Mouse (Mus musculus) heart, embryonic 13.5 days (tissue): ENCODE measurements around the gene Tenm4. TPM values are rescaled to one million over a fixed set of nuclear protein-coding genes. Genes with fewer than 3 reads are reported as not detected.

Experiments used
- ATAC-seq: fragments of 200-750 bp; cut with Nextera tagmentation; 2 replicates; pipeline ENCODE4 v1.8.0; 2017; ENCODE audit warnings: moderate TSS enrichment; ENCODE audit not compliant: insufficient number of reproducible peaks, low FRiP score, low TSS enrichment; ENCODE audit errors: extremely low read depth
- H3K27ac ChIP-seq: fragments of 300-500 bp; sonication (generic); replicated peaks from 2 replicates; pipeline ENCODE4 v1.5.1; 2015; ENCODE audit warnings: moderate library complexity, mild to moderate bottlenecking, inconsistent platforms
- H3K27me3 ChIP-seq: fragments of 300-500 bp; sonication (generic); replicated peaks from 2 replicates; pipeline ENCODE4 v1.6.1; 2015; ENCODE audit warnings: mild to moderate bottlenecking, inconsistent platforms
- H3K36me3 ChIP-seq: fragments of 300-500 bp; sonication (generic); 2 replicates; pipeline ENCODE4 v1.6.1; 2015; ENCODE audit warnings: mild to moderate bottlenecking, inconsistent platforms
- H3K4me1 ChIP-seq: fragments of 300-500 bp; sonication (generic); 2 replicates; pipeline ENCODE4 v1.6.1; 2015; ENCODE audit warnings: inconsistent platforms
- H3K4me2 ChIP-seq: fragments of 300-500 bp; sonication (generic); 2 replicates; pipeline ENCODE4 v1.6.1; 2015; ENCODE audit warnings: inconsistent platforms, mild to moderate bottlenecking, moderate library complexity
- H3K4me3 ChIP-seq: fragments of 300-500 bp; sonication (generic); 2 replicates; pipeline ENCODE4 v1.5.1; 2015; ENCODE audit warnings: moderate library complexity, mild to moderate bottlenecking, inconsistent platforms
- H3K9ac ChIP-seq: fragments of 300-500 bp; sonication (generic); 2 replicates; pipeline ENCODE4 v1.6.1; 2015; ENCODE audit warnings: inconsistent platforms, mild to moderate bottlenecking, moderate library complexity
- H3K9me3 ChIP-seq: fragments of 300-500 bp; sonication (generic); 2 replicates; pipeline ENCODE4 v1.6.1; 2016; ENCODE audit warnings: inconsistent platforms
- WGBS: fragments of 180-500 bp; shearing (Covaris S2); methylation state at CpG from one replicate; pipeline ENCODE4 v1.1.7; 2015; ENCODE audit warnings: mixed read lengths; 5-methylcytosine and 5-hydroxymethylcytosine counted together
- polyA plus RNA-seq: library from polyadenylated mRNA; unstranded; fragments of >200 nt; fragmentation: Nextera tagmentation; extraction: Ambion mirVana; gene quantifications from 2 replicates; pipeline ENCODE4 v1.2.1, GENCODE M21; 2015

The Tenm4 gene
- polyA plus RNA-seq, result 9.2 and 10.5 TPM in 2 replicates

GRCm38 (mm10) chr7:96170924-96171595 lies at the start of gene Tenm4:
Gene Tenm4, plus strand, starts transcription at chr7:96171246.
- H3K4me2 ChIP-seq, result peak within 1 kb of the TSS; percentile 27
- no peaks in the 10 kb centered on the region for H3K4me1 ChIP-seq

GRCm38 (mm10) chr7:96130763-96131162 lies 40.3 kb upstream of the Tenm4 start:
- H3K36me3 ChIP-seq, result no peaks in the 10 kb centered on the region
- no peak for ATAC-seq
- 38% methylated on average over 4 of the region's 4 CpGs for WGBS
- no peak overlapping the region for H3K4me2 ChIP-seq
- H3K27me3 ChIP-seq, result no peaks in the 10 kb centered on the region
- H3K4me3 ChIP-seq, result no peak overlapping the region
- no peak overlapping the region for H3K27ac ChIP-seq
- no peak overlapping the region for H3K9ac ChIP-seq
- no peaks in the 10 kb centered on the region for H3K9me3 ChIP-seq
- no peaks in the 10 kb centered on the region for H3K4me1 ChIP-seq

More at GRCm38 (mm10) chr7:96170924-96171595, at the start of gene Tenm4:
- no peak within 1 kb of the TSS for H3K27ac ChIP-seq
- no peaks in the 10 kb centered on the region for H3K9me3 ChIP-seq
- peaks cover 5% of the 10 kb centered on the region; the same call in 1 of the 2 replicates for H3K27me3 ChIP-seq
- ATAC-seq, result no peak
- no peaks in the 10 kb centered on the region for H3K36me3 ChIP-seq
- H3K4me3 ChIP-seq, result no peak within 1 kb of the TSS
- H3K9ac ChIP-seq, result no peak within 1 kb of the TSS
- 35% methylated on average over 14 of the region's 14 CpGs for WGBS

GRCm38 (mm10) chr7:96131175-96131574 lies 39.9 kb upstream of the Tenm4 start:
- no peak overlapping the region for H3K27ac ChIP-seq
- no peaks in the 10 kb centered on the region for H3K36me3 ChIP-seq
- no peak overlapping the region for H3K4me3 ChIP-seq
- H3K4me2 ChIP-seq, result no peak overlapping the region
- H3K9ac ChIP-seq, result no peak overlapping the region
- no peaks in the 10 kb centered on the region for H3K9me3 ChIP-seq
- ATAC-seq, result no peak
- 69% methylated on average over 1 of the region's 1 CpGs for WGBS
- no peaks in the 10 kb centered on the region for H3K27me3 ChIP-seq
- H3K4me1 ChIP-seq, result no peaks in the 10 kb centered on the region

GRCm38 (mm10) chr7:96136497-96136961 lies 34.5 kb upstream of the Tenm4 start:
- ATAC-seq, result no peak
- WGBS, result 78% methylated on average over 6 of the region's 6 CpGs

GRCm38 (mm10) chr7:96141876-96142275 lies 29.2 kb upstream of the Tenm4 start:
- ATAC-seq, result no peak
- H3K9me3 ChIP-seq, result peaks cover 5% of the 10 kb centered on the region; the same call in 1 of the 2 replicates
- H3K9ac ChIP-seq, result no peak overlapping the region
- no peak overlapping the region for H3K27ac ChIP-seq
- H3K4me1 ChIP-seq, result peaks cover 29% of the 10 kb centered on the region
- 50% methylated on average over 4 of the region's 4 CpGs for WGBS
- no peaks in the 10 kb centered on the region for H3K36me3 ChIP-seq
- H3K27me3 ChIP-seq, result no peaks in the 10 kb centered on the region
- no peak overlapping the region for H3K4me2 ChIP-seq
- no peak overlapping the region for H3K4me3 ChIP-seq

More at GRCm38 (mm10) chr7:96136497-96136961, 34.5 kb upstream of the Tenm4 start:
- no peak overlapping the region for H3K27ac ChIP-seq
- no peaks in the 10 kb centered on the region for H3K9me3 ChIP-seq
- H3K27me3 ChIP-seq, result no peaks in the 10 kb centered on the region
- no peak overlapping the region for H3K4me3 ChIP-seq
- no peak overlapping the region for H3K9ac ChIP-seq
- H3K36me3 ChIP-seq, result no peaks in the 10 kb centered on the region
- H3K4me2 ChIP-seq, result no peak overlapping the region
- H3K4me1 ChIP-seq, result peaks cover 12% of the 10 kb centered on the region

DNA sequence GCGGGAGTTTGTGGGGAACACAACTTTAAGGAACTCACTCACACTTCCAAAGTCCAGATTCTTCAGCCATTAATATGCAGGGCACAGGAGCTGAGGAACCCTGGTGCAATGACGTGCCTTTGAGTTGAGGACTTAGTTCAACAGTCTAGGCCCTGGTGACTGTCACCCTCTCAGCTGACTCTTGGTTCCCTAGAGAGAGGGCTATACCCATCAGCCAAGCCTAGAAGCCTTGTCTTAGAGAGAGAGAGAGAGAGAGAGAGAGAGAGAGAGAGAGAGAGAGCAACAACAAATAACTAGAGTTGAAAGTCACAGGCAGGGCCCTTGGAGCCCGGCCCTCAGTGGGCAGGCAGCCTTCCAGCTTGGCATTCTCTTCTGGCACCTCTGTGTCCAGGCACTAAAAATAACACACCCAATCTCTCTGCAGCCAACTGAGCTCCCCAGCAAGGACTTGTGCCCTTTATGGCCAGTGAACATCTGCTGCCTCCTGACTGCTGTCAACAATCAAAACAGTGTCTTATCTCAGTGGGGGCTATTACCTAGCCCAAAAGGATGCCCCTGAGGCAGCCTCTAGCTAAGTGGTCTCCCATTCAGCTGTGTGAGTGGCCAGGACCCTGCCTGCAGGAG lies 28.0 kb upstream of the Tenm4 start:
- H3K4me1 ChIP-seq, result peaks cover 40% of the 10 kb centered on the region
- peak overlapping the region; percentile 88 for H3K27ac ChIP-seq
- H3K9me3 ChIP-seq, result peaks cover 5% of the 10 kb centered on the region; the same call in 1 of the 2 replicates
- WGBS, result 46% methylated on average over 3 of the region's 3 CpGs
- no peak overlapping the region for H3K9ac ChIP-seq
- ATAC-seq, result peak; percentile 58; the same call in 1 of the 2 replicates
- H3K4me2 ChIP-seq, result no peak overlapping the region
- no peak overlapping the region for H3K4me3 ChIP-seq
- no peaks in the 10 kb centered on the region for H3K27me3 ChIP-seq
- no peaks in the 10 kb centered on the region for H3K36me3 ChIP-seq

DNA sequence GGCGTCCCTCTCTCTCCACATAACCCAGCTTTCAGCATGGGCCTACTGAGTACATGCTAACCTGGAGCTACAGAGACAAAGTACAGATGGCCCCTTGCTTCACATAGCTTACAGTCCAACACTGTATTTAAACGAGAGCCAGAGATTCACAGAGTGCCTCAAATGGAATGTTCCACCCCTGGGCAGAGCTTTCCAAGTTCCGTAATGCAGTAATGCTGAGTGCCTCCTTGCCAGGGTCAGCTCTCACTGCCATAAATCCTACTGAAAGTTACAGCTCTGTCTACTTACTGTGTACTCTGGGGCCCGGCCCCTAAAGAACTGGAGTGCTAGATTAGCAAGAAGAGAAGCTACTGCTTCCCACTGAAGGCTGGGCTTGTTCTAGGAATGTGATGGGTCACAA lies 23.6 kb upstream of the Tenm4 start:
- no peaks in the 10 kb centered on the region for H3K36me3 ChIP-seq
- no peak overlapping the region for H3K4me3 ChIP-seq
- ATAC-seq, result no peak
- H3K9ac ChIP-seq, result no peak overlapping the region
- peaks cover 5% of the 10 kb centered on the region; the same call in 1 of the 2 replicates for H3K9me3 ChIP-seq
- H3K27ac ChIP-seq, result peak overlapping the region; percentile 55
- H3K4me2 ChIP-seq, result no peak overlapping the region
- peaks cover 32% of the 10 kb centered on the region for H3K4me1 ChIP-seq
- WGBS, result 39% methylated on average over 4 of the region's 4 CpGs
- H3K27me3 ChIP-seq, result no peaks in the 10 kb centered on the region

DNA sequence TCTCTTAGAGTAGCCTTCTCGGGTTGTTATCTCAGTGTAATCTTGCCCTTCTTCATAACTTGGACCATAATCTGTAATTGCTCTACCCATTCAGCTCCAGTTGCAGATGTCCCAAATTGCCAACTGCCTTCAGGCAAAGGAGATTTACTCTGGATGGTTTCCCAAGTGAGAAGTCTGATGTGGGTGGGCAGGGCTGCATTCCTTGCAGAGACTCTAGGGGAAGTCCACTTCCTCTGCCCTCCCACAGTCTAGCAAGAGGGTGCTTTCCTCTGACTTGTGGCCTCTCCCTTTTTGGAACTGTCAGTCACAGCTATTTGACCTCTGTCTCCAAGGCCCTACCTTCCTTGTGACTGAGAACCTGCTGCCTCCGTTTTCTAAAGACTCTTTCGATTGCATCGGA lies 22.9 kb upstream of the Tenm4 start:
- no peaks in the 10 kb centered on the region for H3K27me3 ChIP-seq
- H3K9ac ChIP-seq, result no peak overlapping the region
- no peak overlapping the region for H3K4me3 ChIP-seq
- H3K4me1 ChIP-seq, result peaks cover 30% of the 10 kb centered on the region
- no peak for ATAC-seq
- 73% methylated on average over 4 of the region's 4 CpGs for WGBS
- H3K4me2 ChIP-seq, result no peak overlapping the region
- peaks cover 5% of the 10 kb centered on the region; the same call in 1 of the 2 replicates for H3K9me3 ChIP-seq
- H3K36me3 ChIP-seq, result no peaks in the 10 kb centered on the region
- peak overlapping the region; percentile 55; the same call in 1 of the 2 replicates for H3K27ac ChIP-seq

DNA sequence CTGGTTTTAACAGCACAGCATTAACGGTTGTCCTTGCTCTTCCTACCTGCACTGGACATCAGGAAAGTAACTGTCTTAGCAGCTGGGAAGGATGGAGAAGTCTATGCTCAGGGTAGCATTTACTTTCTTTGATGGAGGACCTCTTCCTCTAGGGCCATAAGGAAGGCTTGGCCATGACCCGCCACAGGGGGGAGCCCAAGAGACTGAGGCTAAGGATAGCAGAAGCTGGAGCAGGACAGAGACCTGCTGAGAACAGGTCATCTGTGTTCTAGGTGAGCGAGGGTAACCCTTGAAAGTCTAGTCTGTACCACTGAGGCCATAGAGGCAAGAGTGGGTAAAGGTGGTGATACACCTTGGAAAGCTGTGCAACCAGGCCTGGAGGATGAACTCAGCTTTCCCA lies 19.8 kb upstream of the Tenm4 start:
- no peak overlapping the region for H3K9ac ChIP-seq
- no peak for ATAC-seq
- H3K4me1 ChIP-seq, result peaks cover 19% of the 10 kb centered on the region
- 55% methylated on average over 3 of the region's 3 CpGs for WGBS
- no peak overlapping the region for H3K27ac ChIP-seq
- H3K27me3 ChIP-seq, result no peaks in the 10 kb centered on the region
- no peak overlapping the region for H3K4me2 ChIP-seq
- no peak overlapping the region for H3K4me3 ChIP-seq
- H3K36me3 ChIP-seq, result no peaks in the 10 kb centered on the region
- peaks cover 2% of the 10 kb centered on the region; the same call in 1 of the 2 replicates for H3K9me3 ChIP-seq

DNA sequence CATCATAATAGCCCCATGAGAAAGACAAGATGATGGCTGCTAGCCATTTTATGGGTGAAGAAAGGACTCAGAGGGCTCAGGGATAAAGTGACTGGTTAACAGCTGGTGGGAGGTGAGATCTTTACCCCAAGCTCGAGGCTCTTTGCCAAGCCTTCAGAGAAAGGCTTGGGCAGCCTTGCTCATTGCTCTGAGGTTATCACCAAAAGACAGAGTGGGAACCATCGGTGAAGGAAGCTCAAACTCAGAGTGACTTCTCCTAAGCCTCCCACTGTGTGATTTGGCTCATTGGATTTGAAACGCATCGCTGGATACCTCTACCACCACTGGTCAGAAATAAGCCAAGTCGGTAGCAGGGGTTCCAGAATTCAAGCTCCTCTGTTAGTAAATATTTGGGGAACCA lies 19.1 kb upstream of the Tenm4 start:
- no peak overlapping the region for H3K4me3 ChIP-seq
- no peak for ATAC-seq
- no peak overlapping the region for H3K4me2 ChIP-seq
- H3K27ac ChIP-seq, result no peak overlapping the region
- H3K9ac ChIP-seq, result no peak overlapping the region
- WGBS, result 31% methylated on average over 5 of the region's 5 CpGs
- H3K4me1 ChIP-seq, result peaks cover 19% of the 10 kb centered on the region
- H3K36me3 ChIP-seq, result no peaks in the 10 kb centered on the region
- no peaks in the 10 kb centered on the region for H3K9me3 ChIP-seq
- H3K27me3 ChIP-seq, result no peaks in the 10 kb centered on the region

- no peak for ATAC-seq
- no peaks in the 10 kb centered on the region for H3K36me3 ChIP-seq
- peak overlapping the region; percentile 73 for H3K9ac ChIP-seq
- H3K4me1 ChIP-seq, result peaks cover 15% of the 10 kb centered on the region
- H3K9me3 ChIP-seq, result no peaks in the 10 kb centered on the region
- no peaks in the 10 kb centered on the region for H3K27me3 ChIP-seq
- peak overlapping the region; percentile 56 for H3K4me3 ChIP-seq
- 19% methylated on average over 4 of the region's 4 CpGs for WGBS
- peak overlapping the region; percentile 68 for H3K4me2 ChIP-seq
- H3K27ac ChIP-seq, result no peak overlapping the region
These were observed 18.6 kb upstream of the Tenm4 start for GRCm38 (mm10) chr7:96152431-96152830.
